Mouse (Mus musculus) kidney, postnatal 25 days (tissue): Measurements from ENCODE around the gene Ftsj3.
A peak's percentile ranks its signal among the peaks of the same experiment; 100 is the strongest.
"Not testable (repeated sequence)": the region's sequence is repeated elsewhere in the genome, so short reads cannot be mapped to it uniquely, and the experiment has no call there.

Experiments used
- DNase-seq, 2 experiments: peaks; one replicate each; pipeline ENCODE4 v3.0.0; 2021; ENCODE audit warnings: mixed read lengths in 2 of 2

Gene Ftsj3

DNA sequence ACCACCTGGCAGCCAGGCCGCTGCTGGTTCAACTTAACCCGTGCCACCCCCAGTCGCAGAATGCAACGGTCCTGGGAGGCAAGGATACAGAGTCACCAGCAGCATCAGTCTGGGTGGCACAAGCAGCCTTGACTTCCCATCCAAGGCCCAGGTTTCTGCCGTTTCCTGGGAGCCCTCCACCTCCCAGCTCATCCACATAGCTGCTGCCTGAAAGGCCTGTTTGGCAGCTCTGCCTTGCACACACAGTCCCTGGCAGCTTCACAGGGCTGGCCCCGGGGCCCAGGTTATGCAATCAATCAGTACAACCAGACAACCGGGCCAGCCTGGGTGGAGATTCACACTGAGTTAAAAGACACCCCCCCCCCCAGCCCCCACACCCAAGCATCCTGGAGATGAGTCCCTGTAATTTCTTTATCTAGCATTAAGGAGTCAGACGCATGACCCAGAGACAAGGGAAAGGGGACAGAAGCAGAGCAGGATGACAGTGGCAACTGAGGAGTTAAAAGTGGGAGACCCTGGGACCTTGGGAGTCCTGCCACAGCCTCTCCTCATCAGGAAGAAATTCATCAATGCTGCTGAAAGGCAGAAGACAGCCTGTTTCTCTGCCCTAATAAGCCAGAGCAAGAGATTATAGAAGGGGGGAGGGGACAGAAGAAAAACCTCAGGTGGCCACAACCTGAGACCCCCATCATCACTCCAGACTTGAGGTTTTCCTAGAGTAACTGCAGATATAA, 12.6 kb upstream of the Ftsj3 start:
- DNase-seq: peak; percentile 67 to 90

DNA sequence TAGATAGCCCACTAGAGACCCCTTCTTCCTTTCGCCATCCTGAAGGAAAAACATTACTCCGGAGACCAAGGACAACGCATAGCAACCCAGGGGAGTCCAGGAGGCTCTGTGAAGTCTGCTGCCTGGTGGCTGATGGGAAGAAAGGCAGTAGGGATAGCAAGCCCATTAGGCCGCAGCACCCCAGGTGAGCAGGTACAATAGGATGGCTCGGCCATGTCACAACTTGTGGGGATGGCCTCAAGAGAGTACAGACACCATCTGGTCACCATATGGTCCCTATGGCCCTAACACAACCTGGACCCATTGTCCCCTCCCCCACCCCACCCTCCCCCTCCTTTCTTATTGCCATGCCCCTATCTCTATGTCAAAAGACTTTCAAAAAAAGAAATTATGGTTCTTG, 12.0 kb upstream of the Ftsj3 start:
- DNase-seq: no peak

DNA sequence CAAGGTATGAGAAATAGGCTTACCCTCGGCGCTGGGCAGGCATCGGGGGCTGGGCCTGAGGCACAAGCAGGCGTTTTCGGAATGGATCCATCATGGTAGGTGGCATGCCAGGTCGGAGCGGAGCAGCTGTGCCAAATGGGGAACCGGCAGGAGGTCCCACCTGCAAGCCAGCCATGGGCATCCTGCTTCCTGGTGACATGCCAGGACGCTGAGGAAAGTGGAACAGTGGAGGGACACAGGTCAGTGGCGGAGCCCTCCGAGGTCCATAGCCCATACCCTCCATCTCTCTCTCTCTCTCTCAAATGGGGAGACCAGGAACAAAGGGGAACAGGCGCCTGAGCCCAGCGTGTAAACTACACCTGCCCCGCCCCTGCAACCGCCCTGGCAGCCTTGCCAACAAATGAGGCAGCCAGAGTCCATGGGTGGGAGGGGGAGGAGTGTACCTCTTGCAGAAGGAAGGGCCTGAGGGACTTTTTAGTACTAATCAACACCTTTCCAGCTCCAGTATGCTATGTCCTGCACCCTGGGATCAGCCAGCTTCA, 11.5 kb upstream of the Ftsj3 start:
- peak; percentile 63 to 85 for DNase-seq

DNA sequence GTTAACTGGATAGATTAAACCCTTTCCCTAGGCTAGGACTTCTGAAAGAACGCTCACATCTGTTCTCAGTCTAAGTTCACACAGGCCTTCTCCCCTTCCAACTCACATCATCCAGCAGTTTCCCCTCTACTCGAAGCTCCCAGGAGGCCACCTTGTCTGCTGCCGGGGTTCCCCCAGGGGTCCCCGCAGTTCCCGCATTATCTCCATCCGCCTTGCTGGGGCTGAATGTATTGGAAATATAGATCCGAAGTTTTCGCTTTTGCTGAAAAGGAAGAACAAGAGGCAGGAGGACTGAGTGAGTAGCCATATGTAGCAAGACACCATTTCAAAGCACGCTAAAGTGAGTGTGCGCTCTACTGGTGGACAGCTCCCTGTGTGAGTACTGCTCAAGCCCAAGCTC, 10.6 kb upstream of the Ftsj3 start:
- DNase-seq: no peak

DNA sequence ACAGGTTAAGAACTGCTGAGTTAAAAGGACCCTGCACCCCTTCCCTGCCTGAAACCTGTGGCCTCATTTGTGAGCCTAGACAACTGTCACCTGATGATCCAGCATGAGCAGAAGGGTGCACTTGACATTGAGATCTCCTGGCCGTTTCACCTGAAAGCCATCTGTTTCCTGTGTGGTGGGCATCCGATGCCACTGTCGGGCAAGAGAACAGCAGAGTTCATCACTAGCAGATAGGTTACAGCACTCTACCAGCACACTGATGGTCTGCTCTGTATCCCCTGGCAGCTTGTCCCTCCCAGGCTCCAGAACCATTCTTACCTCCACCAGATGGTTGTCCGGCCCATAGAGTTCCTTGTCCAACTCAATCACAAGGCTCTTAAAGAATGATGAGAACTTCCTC, 9.7 kb upstream of the Ftsj3 start:
- DNase-seq: no peak

DNA sequence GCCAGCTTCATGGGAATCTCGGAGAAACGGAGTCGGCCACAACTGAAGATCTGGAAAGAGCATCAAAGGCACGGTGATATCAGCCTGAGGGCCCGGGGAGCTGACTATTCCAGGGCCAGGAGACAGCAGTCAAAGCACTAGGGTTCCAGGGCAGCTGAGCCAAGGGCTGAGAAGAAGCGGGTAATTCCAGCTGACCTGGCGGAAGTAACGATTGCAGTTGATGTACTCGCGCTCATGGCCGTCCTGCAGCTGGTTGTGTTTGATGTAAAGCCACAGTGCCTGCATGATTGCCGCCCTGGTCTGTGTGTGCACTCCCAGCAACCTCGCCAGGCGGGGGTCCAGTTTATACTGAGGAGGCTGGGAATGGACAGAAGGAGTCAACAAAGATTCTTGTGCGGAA, 9.1 kb upstream of the Ftsj3 start:
- peak in 1 of 2 experiments; percentile 36 for DNase-seq

DNA sequence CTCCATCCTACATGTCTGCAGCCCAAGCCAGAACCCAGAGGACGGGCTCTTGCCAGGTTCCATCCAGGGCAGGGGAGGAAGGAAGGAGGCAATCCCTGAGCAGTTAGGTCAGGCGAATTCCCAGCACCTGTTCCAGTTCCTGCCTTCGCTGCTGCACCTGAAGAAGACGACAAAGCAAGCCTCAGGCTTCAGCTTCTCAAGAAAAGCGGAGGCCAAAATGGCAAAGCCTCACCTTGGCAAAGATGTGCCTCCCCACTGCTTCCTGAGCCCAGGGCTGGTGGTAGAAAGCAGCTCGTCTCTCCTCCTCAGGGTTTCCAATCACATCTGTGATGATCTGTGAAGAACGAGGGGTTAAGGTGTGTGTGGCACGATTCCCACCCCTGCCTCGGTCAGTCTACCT, 8.1 kb upstream of the Ftsj3 start:
- no peak for DNase-seq

DNA sequence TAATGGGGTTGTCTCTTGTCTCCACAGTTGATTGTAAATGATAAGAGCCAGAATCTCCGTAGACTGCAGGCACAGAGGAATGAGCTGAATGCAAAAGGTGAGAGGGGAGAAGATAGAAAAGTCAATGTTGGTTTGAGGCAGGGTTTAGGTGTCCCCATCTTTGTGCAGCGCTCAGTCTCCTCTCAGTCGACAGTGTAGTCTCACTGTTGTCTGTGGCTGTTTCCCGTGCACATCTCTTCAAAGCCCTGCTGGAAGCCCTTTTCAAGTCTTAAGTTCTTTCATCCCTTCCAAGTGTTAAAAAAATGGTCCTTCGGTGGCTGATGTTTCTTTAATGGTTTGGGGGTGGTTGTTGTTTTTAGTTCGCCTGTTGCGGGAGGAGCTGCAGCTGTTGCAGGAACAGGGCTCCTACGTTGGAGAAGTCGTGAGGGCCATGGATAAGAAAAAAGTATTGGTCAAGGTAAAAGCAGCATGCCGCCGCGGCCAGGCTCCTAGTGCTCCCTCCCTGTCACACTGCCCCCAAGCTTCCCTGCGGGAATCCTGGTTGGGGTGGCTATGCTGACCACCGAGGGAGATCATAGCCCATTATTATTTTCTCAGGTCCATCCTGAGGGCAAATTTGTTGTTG, 5.1 kb upstream of the Ftsj3 start:
- no peak for DNase-seq

DNA sequence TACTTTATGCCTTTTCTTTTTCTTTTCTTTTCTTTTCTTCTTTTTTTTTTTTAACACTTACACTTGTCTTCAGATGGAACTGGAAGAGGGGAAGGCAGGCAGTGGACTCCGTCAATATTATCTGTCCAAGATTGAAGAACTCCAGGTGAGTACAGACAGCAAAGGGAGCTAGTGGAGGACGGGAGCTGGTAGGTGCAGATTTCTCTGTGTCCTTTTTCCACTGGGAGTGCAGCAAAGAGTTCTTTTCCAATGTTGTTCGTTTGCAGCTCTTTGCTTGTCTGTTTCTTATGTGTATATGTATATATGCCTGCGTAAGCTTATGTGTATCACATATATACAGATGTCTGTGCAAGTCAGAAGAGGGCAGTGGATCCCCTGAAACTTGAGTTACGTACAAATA, 896 bp upstream of the Ftsj3 start:
- DNase-seq: peak; percentile 48 to 62

DNA sequence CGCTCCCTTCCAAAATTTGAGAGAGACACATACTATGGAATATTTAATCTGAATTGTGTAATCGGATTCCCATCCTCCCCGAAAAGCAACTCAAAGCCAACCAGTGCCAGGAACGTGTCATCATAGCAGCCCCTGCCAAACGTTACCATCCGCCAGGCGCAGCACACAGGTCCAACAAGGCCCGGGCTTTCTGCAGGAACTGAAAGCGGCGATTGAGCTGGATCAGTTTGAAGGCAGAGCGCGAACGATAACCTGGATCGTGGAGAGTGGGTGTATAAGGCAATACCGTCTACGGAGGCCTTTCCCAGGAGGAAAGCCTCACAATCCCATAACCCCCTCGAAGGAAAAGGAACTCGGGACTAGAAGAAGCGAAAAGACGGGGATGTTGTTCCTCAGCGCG, 705 bp downstream of the Ftsj3 start:
- no peak for DNase-seq

DNA sequence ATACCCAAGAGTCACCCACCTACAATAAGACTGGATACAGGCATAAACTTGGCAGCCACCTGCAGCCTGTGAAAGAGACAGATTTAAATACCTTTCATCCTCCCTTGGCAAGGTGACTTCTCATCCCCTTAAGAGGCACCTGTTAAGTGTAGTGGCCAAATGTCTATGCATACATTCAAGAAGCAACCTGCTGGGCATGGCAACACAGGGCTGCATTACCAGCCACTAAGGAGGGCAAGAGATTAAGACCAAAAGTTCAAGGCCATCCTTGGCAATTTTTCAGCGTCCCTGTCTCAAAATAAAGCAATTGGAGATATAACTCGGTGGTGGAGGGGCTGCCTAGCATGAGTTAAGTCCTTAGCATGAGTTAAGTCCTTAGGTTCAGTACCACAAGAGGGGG, 1.1 kb downstream of the Ftsj3 start:
- DNase-seq: no peak

DNA sequence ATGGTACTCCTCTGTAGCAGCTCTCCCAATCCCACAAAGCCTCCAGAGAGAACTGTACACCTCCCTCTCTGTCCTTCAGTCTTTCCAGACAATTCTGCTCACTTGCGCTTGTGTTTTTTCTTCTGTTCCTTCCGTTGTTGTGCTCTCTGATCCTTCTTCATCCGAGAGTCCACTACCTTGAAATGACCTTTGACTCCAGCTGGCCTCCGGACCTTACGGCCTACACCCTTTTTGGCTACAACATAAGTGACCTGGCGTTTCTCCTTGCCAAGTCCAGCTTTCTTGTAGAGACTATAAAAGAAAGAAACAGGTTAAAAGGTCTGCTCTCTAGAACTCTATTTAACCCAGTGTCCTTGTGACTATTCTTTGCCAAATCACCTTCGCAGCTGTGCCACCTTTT, 6.6 kb downstream of the Ftsj3 start:
- DNase-seq: peak; percentile 39 to 63

DNA sequence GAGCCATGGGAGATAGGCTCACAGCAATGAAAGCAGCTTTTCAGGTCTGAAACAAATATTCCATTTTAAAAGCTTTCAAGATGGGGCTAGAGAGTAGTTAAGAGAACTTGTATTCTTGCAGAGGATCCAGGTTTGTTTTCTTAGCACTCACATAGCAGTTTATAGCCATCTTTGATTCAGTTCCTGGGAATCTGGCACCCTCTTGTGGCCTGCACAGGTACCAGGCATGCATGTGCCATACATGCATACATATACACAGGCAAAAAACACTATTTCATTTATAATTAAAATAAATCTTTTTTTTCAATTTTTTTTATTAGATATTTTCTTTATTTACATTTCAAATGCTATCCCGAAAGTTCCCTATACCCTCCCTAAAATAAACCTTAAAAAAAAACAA, 9.0 kb downstream of the Ftsj3 start:
- no peak for DNase-seq

DNA sequence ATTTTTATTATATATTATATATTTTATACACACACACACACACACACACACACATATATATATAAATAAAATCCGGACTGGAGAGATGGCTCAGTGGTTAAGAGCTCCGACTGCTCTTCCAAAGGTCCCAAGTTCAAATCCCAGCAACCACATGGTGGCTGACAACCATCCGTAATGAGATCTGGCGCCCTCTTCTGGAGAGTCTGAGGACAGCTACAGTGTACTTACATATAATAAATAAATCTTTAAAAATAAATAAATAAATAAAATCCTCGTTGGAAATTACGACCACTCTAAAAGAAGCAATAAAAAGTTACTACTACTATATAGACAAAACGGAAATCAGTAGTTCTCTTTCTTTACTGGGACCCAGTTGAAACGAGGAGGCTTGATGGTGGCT, 21.9 kb downstream of the Ftsj3 start:
- DNase-seq: not testable (repeated sequence)

DNA sequence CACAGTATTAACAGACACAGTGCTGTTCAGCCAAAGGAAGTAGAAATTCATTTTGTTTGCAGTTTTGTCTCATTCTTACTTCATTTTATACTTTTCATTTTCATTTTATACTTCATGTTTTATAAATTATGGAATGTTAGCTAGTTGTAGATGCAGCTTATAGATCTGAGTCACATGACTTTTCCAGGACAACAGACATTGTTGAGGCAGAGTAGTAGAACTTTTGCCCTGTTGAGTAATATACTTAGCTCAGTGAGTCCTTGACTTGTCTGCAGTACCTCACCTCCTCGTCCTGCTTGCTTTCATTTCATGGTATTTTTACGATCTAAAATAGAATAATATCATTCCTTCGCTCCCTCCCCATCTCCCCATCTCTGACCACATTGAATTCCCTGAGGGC, 35.3 kb downstream of the Ftsj3 start:
- DNase-seq: no peak

DNA sequence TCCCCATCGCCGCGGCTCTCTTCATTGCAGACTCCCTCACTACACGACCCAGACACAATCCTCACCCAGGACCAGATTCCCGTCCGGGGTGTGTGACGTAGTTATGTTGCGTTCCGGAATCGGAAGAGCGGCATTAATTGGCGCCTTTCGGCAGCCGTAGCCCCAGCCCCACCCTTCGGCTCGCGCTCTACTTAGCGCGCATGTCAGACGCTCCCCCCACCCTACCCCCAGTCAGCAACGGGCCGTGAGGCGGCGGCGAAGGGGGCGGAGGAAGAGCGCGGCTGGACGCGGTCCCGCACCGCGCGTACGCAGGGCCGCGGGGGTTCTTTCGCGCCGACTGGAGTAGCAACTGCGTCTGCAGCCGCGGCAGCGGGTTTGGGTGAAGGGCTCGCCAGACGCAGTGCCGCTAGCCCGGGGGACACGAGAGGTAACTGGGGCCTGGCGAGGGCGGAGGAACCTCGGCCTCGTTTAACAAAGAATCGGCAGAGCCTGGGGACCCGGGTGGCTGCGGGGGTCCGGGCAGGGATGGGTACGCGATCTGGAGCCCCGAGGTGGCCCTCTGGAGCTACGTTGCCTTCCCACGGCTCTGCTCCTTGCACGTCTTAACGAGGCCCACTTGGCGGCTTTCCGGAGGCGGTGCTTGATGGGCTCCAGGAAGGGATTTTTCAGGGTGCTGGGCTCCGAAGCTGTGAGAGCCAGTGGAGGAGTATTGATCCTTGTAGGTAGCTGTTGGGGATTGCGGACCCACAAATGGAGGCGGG, 39.0 kb downstream of the Ftsj3 start, which contains the start of gene Ddx42:
Gene Ddx42 (plus strand): TSS at position 197 of the 761 bp plus-strand sequence.
- DNase-seq: peak; percentile 92 to 97

DNA sequence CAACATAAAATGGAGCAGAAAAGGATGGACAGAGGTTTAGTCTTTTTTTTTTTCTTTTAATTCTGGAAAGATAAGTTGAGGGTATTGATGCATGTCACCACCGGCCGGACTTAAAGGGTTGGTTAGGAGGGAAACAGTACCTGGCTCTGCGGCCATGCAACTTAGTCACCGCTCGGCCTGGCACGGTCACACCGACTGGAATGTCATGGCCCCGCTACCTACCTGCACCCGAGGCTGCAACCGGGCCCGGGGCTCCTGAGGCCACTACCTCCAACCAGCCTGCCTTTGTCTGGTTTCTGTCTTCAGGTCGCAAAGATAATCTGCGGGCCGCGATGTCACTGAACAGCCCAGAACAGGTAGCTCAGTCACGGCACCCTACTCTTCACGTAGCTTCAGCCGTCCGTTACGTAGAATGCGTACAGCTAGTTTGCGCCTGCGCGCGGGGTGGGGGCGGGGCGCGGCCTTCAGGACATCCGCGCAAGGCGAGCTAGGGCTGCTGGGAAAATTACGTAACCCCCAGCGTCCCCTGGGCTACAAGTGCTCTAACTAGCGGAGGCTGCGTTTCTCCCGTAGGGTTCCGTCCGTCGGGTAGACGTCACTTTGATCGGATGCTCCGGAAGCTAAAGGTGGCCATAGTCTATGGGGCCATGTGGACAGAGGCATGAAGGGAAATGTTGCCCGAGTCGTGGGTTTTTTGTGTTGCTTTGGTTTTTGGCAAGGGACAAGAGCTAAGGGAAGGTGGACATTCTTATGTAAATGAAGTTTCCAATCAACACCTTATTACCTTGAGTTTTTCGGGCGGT, 39.8 kb downstream of the Ftsj3 start, which contains the start of gene Ccdc47:
Gene Ccdc47 (minus strand): TSS at position 418 of the 803 bp plus-strand sequence.
- peak; percentile 96 to 99 for DNase-seq

DNA sequence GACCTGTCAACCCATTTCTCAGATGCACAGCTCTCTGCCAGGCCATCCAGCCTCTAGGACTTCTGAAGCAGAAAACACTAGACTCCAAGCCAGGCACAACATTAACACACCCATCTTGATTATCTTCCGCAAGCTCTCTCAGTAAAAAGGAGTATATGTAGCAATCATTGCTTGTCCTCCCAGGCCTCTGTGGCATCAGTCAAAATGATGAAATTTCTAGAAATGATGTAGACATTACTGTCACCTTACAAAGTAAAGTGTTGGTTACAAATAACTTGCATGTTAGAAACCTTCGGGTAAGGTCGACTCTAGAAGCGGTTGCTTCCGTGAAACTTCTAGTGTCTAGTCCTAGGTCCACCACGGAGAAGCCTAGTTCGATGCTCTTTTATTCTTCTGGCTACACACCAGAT, 40.4 kb downstream of the Ftsj3 start:
- DNase-seq: no peak

DNA sequence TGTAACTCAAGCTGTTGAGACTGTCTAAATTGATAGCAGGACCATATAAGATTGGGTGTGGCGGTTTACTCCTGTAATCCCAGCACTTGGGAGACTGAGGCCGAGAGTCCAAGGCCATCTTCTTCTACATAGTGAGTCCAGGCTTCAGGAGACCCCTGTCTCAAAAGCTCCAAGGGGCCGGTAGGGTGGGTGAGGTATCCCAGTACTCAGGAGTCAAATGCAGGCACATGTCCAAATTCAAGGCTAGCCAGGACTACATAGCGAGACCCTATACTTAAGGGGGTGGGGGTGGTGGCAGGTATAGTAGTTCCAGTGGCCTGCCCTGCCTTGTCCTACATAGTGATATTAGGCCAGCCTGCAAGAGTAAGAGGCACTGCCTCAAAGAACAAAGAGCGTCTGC, 41.0 kb downstream of the Ftsj3 start:
- no peak for DNase-seq

DNA sequence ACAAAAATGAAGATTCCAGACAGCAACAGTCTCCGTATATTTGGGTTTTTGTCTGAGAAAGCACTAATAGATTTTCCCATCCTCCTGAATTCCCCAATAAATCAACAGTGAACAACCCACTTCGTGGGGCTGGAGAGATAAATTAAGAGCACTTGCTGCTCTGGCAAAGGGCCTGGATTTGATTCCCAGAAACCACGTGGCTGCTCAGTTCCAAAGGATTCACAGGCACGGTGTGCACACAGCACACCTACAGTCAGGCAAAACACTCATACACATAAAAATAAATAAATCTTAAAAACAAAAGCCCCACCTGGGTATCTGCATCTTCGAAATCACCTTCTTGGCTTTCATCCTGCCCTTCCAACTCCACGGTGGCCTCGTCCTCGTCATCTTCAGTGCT, 43.1 kb downstream of the Ftsj3 start:
- DNase-seq: no peak

DNA sequence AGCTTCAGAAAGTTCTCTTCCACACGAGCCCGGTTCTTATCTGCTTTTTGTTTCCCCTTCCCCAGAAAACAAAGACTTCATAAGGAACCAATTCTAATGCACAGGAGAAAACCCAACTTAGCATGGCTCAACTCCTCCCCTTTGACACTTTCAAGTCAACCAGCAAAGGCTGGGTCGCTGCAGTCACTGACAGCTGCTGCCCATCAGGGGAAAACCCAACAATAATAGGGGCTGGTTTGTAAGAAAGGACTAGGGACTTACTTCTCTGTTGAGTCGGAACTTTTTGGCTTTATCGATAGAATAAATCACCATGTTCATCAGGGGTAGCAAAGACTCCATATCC, 53.8 kb downstream of the Ftsj3 start, which contains the start of gene Strada:
Gene Strada (minus strand): TSS at position 46 of the 343 bp plus-strand sequence.
- DNase-seq: no peak

DNA sequence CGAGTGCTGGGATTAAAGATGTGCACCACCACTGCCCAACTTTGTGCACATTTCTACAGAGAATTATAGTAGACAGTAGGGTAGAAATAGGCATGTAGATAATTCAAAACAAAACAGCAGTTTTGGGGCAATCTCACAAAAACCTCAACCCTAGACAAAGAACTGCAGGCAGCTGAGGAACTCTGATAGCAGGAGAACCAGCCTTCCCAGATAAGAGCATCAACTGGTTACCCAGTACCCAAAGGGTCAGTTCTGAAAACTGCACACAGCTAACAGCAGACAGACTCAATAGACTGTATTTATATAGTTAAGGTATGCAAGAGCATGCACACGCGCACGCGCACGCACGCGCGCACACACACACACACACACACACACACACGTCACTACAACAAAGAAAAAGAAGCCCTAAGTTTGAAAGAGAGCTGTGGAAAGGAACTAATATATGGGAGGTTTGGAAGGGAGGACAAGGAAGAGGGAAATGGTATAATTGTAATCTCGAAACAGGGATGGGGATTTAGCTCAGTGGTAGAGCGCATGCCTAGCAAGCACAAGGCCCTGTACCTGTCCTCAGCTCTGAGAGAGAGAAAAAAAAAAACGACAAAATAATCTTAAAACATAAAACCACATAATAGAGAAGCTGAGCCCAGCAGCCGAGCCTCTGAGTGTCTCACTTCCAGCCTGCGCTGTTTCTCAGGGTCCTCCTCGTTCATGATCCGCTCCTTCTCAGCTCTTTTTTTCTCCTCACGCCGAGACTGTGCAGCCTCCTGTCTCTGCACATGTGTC, 54.3 kb downstream of the Ftsj3 start:
- no peak for DNase-seq
